Mouse (Mus musculus) limb, embryonic 13.5 days (tissue): ENCODE data around the gene Fars2. TPM values are rescaled to one million over a fixed set of nuclear protein-coding genes. Genes with fewer than 3 reads are reported as not detected.
"Not testable (repeated sequence)": the region's sequence is repeated elsewhere in the genome, so short reads cannot be mapped to it uniquely, and the experiment has no call there.

Experiments
- ATAC-seq: fragments of 200-750 bp; cut with Nextera tagmentation; 2 replicates; pipeline ENCODE4 v1.8.0; 2017; ENCODE audit warnings: low read depth, moderate number of reproducible peaks, moderate TSS enrichment; ENCODE audit not compliant: low FRiP score
- H3K27ac ChIP-seq: fragments of 300-500 bp; sonication (generic); 2 replicates; pipeline ENCODE4 v1.5.1; 2015; ENCODE audit warnings: inconsistent platforms, mild to moderate bottlenecking, moderate library complexity
- H3K27me3 ChIP-seq: fragments of 300-500 bp; sonication (generic); 2 replicates; pipeline ENCODE4 v1.6.1; 2015; ENCODE audit warnings: mild to moderate bottlenecking, inconsistent platforms
- H3K36me3 ChIP-seq: fragments of 300-500 bp; sonication (generic); 2 replicates; pipeline ENCODE4 v1.6.1; 2015; ENCODE audit warnings: inconsistent platforms, mild to moderate bottlenecking, moderate library complexity
- H3K4me1 ChIP-seq: fragments of 300-500 bp; sonication (generic); 2 replicates; pipeline ENCODE4 v1.6.1; 2015; ENCODE audit warnings: inconsistent platforms
- H3K4me2 ChIP-seq: fragments of 300-500 bp; sonication (generic); replicated peaks from 2 replicates; pipeline ENCODE4 v1.6.1; 2015; ENCODE audit warnings: inconsistent platforms, mild to moderate bottlenecking, moderate library complexity
- H3K4me3 ChIP-seq: fragments of 300-500 bp; sonication (generic); 2 replicates; pipeline ENCODE4 v1.5.1; 2015; ENCODE audit warnings: moderate library complexity, mild to moderate bottlenecking, inconsistent platforms
- H3K9ac ChIP-seq: fragments of 300-500 bp; sonication (generic); 2 replicates; pipeline ENCODE4 v1.6.1; 2015; ENCODE audit warnings: mild to moderate bottlenecking, inconsistent platforms
- H3K9me3 ChIP-seq: fragments of 300-500 bp; sonication (generic); 2 replicates; pipeline ENCODE4 v1.6.1; 2016; ENCODE audit warnings: inconsistent platforms
- WGBS: fragments of 180-500 bp; shearing (Covaris S2); methylation state at CpG from one replicate; pipeline ENCODE4 v1.1.7; 2015; 5-methylcytosine and 5-hydroxymethylcytosine counted together
- polyA plus RNA-seq: library from polyadenylated mRNA; unstranded; fragments of >200 nt; fragmentation: Nextera tagmentation; extraction: Ambion mirVana; gene quantifications from 2 replicates; pipeline ENCODE4 v1.2.1, GENCODE M21; 2015

The Fars2 gene
- polyA plus RNA-seq, 1 experiment from 2014 or later = 35.1 TPM

GRCm38 (mm10) chr13:36361419-36361818 is 244.2 kb downstream of the Fars2 start:
- WGBS = 84% methylated on average over 3 of the region's 3 CpGs
- no peak overlapping the region for H3K27ac ChIP-seq

GRCm38 (mm10) chr13:36365719-36366118 is 248.5 kb downstream of the Fars2 start:
- H3K4me1 ChIP-seq, ATAC-seq, H3K9ac ChIP-seq, H3K4me2 ChIP-seq, H3K4me3 ChIP-seq, H3K27ac ChIP-seq, H3K36me3 ChIP-seq, H3K9me3 ChIP-seq, H3K27me3 ChIP-seq: not testable (repeated sequence)
- whole genome bisulfite sequencing = 94% methylated on average over 5 of the region's 5 CpGs

More at GRCm38 (mm10) chr13:36361419-36361818, 244.2 kb downstream of the Fars2 start:
- ATAC-seq = no peak
- H3K4me3 ChIP-seq = no peak overlapping the region
- H3K4me1 ChIP-seq = peaks cover 4% of the 10 kb centered on the region; the same call in 1 of the 2 replicates
- H3K9me3 ChIP-seq = no peaks in the 10 kb centered on the region
- H3K9ac ChIP-seq = no peak overlapping the region
- H3K4me2 ChIP-seq = no peak overlapping the region
- H3K27me3 ChIP-seq = no peaks in the 10 kb centered on the region
- H3K36me3 ChIP-seq = no peaks in the 10 kb centered on the region

- Histone ChIP-seq H3K9me3 (no peaks in the 10 kb centered on the region), H3K4me2 (no peak overlapping the region), H3K27ac (peak overlapping the region; percentile 67; the same call in 1 of the 2 replicates), H3K27me3 (no peaks in the 10 kb centered on the region), H3K4me3 (no peak overlapping the region), H3K4me1 (peaks cover 4% of the 10 kb centered on the region; the same call in 1 of the 2 replicates), H3K36me3 (no peaks in the 10 kb centered on the region), H3K9ac (no peak overlapping the region)
- peak; percentile 51; the same call in 1 of the 2 replicates for ATAC-seq
- WGBS = 65% methylated on average over 6 of the region's 6 CpGs
Measured at GRCm38 (mm10) chr13:36366304-36366703, 249.1 kb downstream of the Fars2 start.

- Histone ChIP-seq H3K27me3 (no peaks in the 10 kb centered on the region), H3K4me3 (no peak overlapping the region), H3K9me3 (no peaks in the 10 kb centered on the region), H3K4me2 (no peak overlapping the region), H3K9ac (no peak overlapping the region), H3K27ac (no peak overlapping the region), H3K4me1 (peaks cover 4% of the 10 kb centered on the region; the same call in 1 of the 2 replicates), H3K36me3 (no peaks in the 10 kb centered on the region)
- ATAC-seq = no peak
Measured at GRCm38 (mm10) chr13:36367712-36368491, 250.7 kb downstream of the Fars2 start.

GRCm38 (mm10) chr13:36368799-36369198 is 251.6 kb downstream of the Fars2 start:
- Histone ChIP-seq H3K36me3 (no peaks in the 10 kb centered on the region), H3K9me3 (no peaks in the 10 kb centered on the region), H3K9ac (no peak overlapping the region), H3K27me3 (no peaks in the 10 kb centered on the region), H3K4me1 (peaks cover 4% of the 10 kb centered on the region; the same call in 1 of the 2 replicates), H3K4me3 (no peak overlapping the region), H3K27ac (no peak overlapping the region), H3K4me2 (no peak overlapping the region)
- no peak for ATAC-seq
- WGBS = 66% methylated on average over 3 of the region's 3 CpGs

- Histone ChIP-seq H3K9me3 (no peaks in the 10 kb centered on the region), H3K27me3 (no peaks in the 10 kb centered on the region), H3K4me3 (no peak overlapping the region), H3K9ac (no peak overlapping the region), H3K4me2 (no peak overlapping the region), H3K4me1 (peaks cover 4% of the 10 kb centered on the region; the same call in 1 of the 2 replicates), H3K36me3 (no peaks in the 10 kb centered on the region), H3K27ac (no peak overlapping the region)
- ATAC-seq = no peak
- WGBS = 74% methylated on average over 11 of the region's 11 CpGs
Measured at GRCm38 (mm10) chr13:36369400-36369799, 252.2 kb downstream of the Fars2 start.

GRCm38 (mm10) chr13:36383236-36383635 is 266.0 kb downstream of the Fars2 start:
- ATAC-seq = no peak
- no peak overlapping the region for H3K4me2 ChIP-seq
- H3K9ac ChIP-seq = no peak overlapping the region
- H3K27ac ChIP-seq = no peak overlapping the region
- no peaks in the 10 kb centered on the region for H3K36me3 ChIP-seq
- no peak overlapping the region for H3K4me3 ChIP-seq
- WGBS = 79% methylated on average over 2 of the region's 2 CpGs
- no peaks in the 10 kb centered on the region for H3K4me1 ChIP-seq
- no peaks in the 10 kb centered on the region for H3K9me3 ChIP-seq
- H3K27me3 ChIP-seq = no peaks in the 10 kb centered on the region

GRCm38 (mm10) chr13:36386074-36386473 is 268.9 kb downstream of the Fars2 start:
- 78% methylated on average over 5 of the region's 5 CpGs for WGBS
- Histone ChIP-seq H3K36me3 (no peaks in the 10 kb centered on the region), H3K4me3 (no peak overlapping the region), H3K4me1 (no peaks in the 10 kb centered on the region), H3K27me3 (no peaks in the 10 kb centered on the region), H3K27ac (no peak overlapping the region), H3K9ac (no peak overlapping the region), H3K4me2 (no peak overlapping the region), H3K9me3 (no peaks in the 10 kb centered on the region)
- no peak for ATAC-seq

- 82% methylated on average over 7 of the region's 7 CpGs for WGBS
- H3K4me3 ChIP-seq = no peak overlapping the region
Measured at GRCm38 (mm10) chr13:36391936-36392335, 274.7 kb downstream of the Fars2 start.

GRCm38 (mm10) chr13:36392666-36393065 is 275.5 kb downstream of the Fars2 start:
- 86% methylated on average over 4 of the region's 4 CpGs for WGBS
- Histone ChIP-seq H3K27ac (no peak overlapping the region), H3K4me2 (no peak overlapping the region), H3K4me3 (no peak overlapping the region), H3K9me3 (no peaks in the 10 kb centered on the region), H3K36me3 (no peaks in the 10 kb centered on the region), H3K4me1 (no peaks in the 10 kb centered on the region), H3K9ac (no peak overlapping the region), H3K27me3 (no peaks in the 10 kb centered on the region)
- no peak for ATAC-seq

More at GRCm38 (mm10) chr13:36391936-36392335, 274.7 kb downstream of the Fars2 start:
- ATAC-seq = no peak
- no peaks in the 10 kb centered on the region for H3K36me3 ChIP-seq
- H3K27me3 ChIP-seq = no peaks in the 10 kb centered on the region
- H3K4me2 ChIP-seq = no peak overlapping the region
- no peaks in the 10 kb centered on the region for H3K4me1 ChIP-seq
- no peak overlapping the region for H3K9ac ChIP-seq
- no peaks in the 10 kb centered on the region for H3K9me3 ChIP-seq
- no peak overlapping the region for H3K27ac ChIP-seq

- Histone ChIP-seq H3K4me3 (no peak overlapping the region), H3K36me3 (no peaks in the 10 kb centered on the region), H3K9ac (no peak overlapping the region), H3K27me3 (no peaks in the 10 kb centered on the region), H3K4me1 (no peaks in the 10 kb centered on the region), H3K27ac (no peak overlapping the region), H3K4me2 (no peak overlapping the region), H3K9me3 (no peaks in the 10 kb centered on the region; the same call in 1 of the 2 replicates)
- WGBS = 74% methylated on average over 2 of the region's 2 CpGs
- ATAC-seq = no peak
Measured at GRCm38 (mm10) chr13:36401011-36401410, 283.8 kb downstream of the Fars2 start.

GRCm38 (mm10) chr13:36413276-36413675 is 296.1 kb downstream of the Fars2 start:
- Histone ChIP-seq H3K9me3 (no peaks in the 10 kb centered on the region), H3K4me3 (no peak overlapping the region), H3K4me1 (no peaks in the 10 kb centered on the region), H3K9ac (no peak overlapping the region), H3K36me3 (no peaks in the 10 kb centered on the region), H3K27ac (no peak overlapping the region), H3K4me2 (no peak overlapping the region), H3K27me3 (no peaks in the 10 kb centered on the region)
- 90% methylated on average over 1 of the region's 1 CpGs for WGBS
- ATAC-seq = no peak

GRCm38 (mm10) chr13:36415176-36415575 is 298.0 kb downstream of the Fars2 start:
- Histone ChIP-seq H3K9me3 (no peaks in the 10 kb centered on the region), H3K9ac (no peak overlapping the region), H3K4me2 (no peak overlapping the region), H3K4me3 (no peak overlapping the region), H3K27me3 (no peaks in the 10 kb centered on the region), H3K27ac (no peak overlapping the region), H3K36me3 (no peaks in the 10 kb centered on the region), H3K4me1 (no peaks in the 10 kb centered on the region)
- 91% methylated on average over 1 of the region's 1 CpGs for WGBS
- ATAC-seq = no peak
